Mouse (Mus musculus) embryo, embryonic 10 days (tissue): ENCODE data around the gene Nrl.

Experiments
- DNase-seq: peaks from one replicate; pipeline ENCODE4 v3.0.0-alpha.2; 2015; ENCODE audit warnings: low spot score

The Nrl gene

DNA sequence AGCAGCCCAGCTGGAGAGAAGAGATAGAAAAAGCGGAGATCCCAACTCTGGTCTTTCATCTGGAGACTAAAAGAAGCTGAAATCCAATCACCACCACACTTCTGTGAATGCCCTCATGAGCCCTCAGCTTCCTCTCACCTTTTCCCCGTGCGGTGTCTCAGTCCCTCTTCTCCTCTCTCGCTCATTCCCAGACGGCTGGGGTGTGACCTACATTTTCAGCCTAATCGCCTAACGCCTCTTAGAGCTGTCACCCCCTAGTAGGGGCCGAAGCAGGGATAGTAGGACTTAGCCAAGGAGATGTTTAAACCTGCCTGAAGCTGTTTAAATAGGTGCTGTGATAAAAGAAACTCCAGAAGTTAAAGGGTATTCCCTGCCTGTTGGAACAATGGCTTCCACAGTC, at the start of gene Nrl:
Gene Nrl (minus strand): TSS at position 197 of the 400 bp plus-strand sequence.
- no peak for DNase-seq

DNA sequence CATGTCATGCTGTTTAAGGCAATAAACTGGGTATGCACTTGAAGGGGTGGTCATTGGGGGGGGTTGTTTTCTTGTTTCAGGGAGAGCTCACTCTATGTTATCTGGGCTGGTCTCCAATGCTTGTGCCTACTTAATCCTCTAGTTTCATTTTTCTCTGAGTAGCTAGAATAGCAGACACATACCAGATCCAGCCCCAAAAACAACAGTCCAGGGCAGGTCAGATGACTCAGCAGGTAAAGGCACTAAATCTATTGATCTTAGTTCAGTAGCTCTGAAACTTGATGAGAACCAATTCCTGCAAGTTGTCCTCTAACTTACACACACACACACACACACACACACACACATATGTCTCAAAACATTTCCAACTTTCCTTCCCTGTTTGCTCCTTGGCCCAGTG, 47.0 kb upstream of the Nrl start:
- DNase-seq: no peak

DNA sequence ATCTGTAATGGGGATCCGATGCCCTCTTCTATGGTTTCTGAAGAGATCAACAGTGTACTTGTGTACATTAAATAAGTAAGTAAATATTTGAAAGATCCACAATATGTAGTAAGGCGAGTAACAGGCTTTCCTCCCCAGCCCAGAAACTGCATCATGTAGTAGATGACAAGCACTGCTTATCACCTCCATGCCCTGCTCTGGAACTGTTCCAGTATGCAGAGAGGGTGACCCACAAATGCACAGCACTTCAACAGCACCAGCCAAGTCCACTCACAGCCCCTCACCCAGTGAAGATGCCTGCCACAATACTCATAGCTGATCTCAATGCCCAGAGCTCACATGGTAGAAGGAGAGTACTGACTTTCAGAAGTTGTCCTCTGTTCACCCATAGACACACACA, 45.8 kb upstream of the Nrl start:
- DNase-seq: no peak

DNA sequence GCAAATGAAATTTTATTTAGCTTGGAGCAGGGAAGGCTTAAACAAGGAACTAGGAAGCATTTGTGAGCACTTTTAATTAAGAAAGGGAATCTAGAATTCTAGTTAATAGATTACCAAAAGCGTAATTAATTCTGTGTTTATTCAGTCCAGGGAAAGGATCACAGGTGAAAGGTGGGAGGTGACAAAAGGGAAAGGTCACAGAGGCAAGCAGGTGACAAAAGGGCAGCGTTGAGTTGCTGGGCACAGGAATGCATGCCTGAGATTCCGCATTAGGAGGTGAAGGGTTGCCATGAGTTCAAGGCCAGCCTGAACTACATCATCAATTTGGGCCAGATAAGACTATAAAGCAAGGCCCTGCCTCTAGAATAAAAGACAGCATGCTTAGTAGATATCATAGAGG, 42.7 kb upstream of the Nrl start:
- DNase-seq: no peak

DNA sequence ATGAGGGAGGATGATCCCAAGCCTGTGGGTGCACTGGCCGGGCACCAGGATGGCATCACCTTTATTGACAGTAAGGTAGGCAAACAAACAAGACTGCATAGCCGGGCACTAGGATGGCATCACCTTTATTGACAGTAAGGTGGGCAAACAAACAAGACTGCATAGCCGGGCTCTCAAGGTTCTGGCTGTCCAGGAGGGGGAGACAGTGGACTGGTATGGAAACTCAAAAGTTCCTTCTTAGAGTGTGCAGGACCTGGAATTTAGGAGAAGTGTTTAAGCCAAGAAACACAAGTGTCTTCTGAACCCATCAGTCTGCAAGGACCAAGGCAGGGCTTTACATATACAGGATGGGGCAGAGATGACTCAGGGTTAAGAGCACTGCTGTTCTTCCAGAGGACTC, 41.0 kb upstream of the Nrl start:
- no peak for DNase-seq

DNA sequence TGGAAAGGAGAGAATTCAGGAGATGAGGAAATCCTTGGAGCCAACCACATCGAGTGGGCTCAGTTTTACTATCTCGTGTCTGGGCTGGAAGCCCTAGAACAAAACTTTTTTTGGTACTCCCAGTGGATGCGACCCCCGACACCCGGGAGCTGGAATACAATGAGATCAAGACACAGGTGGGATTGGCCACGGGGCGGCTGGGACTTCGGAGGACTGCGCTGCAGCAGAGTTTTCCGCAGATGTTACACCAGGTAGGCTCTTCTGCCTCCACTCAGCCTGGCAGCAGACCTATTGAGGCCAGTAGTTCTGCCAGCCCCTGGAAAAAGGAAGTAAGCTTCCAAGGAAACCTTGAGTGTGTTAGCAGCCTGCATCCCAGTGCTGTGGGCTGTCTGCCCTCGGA, 38.5 kb upstream of the Nrl start:
- no peak for DNase-seq

DNA sequence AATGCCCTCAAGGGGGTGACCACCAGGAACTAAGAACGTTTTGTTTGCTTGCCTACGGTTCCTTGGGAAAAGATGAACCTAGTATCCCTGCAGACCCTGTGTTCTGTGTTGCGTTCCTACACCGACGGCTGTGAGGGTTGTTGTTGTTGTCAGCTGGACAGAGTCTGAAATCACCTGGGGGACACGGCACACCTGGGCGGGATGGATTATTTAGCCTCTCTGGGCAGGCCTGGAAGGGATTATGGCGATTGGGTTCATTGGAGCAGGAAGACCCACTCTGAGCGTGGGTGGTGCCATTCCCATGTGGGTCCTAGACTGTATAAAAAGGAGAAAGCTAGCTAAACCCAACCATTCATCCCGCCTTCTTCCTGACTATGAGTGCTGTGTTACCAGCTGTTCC, 37.1 kb upstream of the Nrl start:
- DNase-seq: no peak

DNA sequence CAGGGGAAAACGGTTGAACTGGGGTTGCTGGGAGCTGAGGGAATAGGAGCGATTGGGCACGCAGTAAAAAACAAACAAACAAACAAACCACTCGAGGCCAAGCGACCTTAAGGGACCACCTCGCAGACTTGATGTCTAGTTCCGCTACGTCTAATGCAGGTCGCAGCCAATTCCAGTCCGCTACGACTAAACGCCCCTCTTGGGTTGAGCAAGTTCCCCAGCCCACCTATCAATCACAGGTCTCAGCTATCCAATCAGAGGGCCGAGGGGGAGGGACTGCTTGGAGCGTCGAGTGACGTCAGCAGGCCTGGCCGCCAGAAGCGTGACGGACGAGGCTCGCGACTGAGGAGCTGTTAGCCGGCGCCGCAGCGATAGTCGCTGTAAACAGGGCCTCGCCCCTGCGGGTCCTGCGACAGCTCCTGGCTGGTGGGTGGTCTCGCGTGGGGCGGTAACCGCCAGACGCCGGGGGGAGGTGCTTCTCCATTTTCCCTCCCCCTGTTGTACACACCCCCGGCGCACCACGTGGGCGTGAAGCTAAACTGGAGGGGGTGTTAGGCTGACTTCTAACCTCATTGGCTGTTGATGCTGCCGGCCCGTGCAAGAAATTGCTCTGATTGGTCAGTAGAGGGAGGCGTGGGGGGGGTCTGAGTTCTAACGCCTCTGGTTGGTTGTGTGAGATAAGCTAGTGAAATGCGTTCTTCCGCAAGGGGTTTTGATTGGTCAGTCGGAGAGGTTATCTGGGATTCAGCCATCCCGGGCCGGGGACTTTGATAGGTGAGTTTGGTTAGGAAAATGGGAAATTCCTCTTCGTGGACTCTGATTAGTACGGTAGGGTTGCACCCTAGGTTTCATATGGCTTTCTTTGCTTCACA, 35.7 kb upstream of the Nrl start, which contains the start of gene A730061H03Rik:
Gene A730061H03Rik (minus strand): TSS at position 205 of the 872 bp plus-strand sequence.
- peak; percentile 98 for DNase-seq

DNA sequence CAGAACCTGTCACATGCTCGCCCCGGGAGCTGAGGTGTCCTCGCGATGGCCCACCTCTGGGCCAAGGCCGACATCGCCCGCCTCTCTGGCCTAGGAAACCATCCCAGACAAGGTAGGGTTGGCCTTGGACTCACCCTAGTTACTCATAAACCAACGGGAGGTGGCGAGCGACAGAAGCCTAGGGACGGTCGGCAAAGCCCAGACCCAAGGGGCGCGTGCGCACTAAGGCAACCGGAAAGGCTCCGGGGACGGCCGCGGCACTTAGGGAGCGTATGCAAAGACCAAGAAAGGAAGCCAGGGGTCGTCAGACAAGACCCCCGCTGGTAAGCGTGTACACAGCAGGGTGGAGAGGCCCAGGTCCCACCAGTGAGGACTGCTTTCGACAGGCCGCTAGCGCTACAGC, 35.0 kb upstream of the Nrl start, which contains the start of gene Dcaf11:
Gene Dcaf11 (plus strand): TSS at position 208 of the 403 bp plus-strand sequence.
- DNase-seq: peak; percentile 97

DNA sequence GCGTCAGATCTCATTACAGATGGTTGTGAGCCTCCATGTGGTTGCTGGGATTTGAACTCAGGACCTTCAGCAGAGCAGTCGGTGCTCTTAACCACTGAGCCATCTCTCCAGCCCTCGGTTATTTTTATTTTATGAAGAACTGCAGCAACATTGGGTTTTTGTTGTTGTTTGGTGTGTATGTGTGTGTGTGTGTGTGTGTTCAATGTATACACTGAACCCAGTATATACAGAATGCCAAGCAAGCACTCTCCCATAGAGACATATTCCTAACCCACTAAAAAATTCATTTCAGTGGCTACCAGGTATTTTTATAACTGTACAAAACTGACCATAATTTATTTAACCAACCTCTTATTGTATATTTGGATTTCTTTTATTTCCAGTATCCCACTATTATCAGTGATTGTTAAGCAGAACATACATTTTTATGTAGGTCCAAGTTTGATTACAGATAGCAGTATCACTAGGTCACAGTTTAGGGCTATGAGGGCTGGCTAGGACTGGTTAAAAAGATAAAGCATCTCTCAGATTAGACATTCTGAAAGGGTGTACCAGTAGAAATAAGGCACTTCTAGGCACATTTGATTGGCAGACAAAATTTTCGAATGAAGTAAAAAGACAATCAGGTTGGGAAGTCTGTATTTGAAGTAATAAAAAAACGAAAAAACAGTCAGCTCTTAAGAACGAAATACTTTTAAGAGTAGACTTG, 34.1 kb upstream of the Nrl start:
- DNase-seq: no peak

DNA sequence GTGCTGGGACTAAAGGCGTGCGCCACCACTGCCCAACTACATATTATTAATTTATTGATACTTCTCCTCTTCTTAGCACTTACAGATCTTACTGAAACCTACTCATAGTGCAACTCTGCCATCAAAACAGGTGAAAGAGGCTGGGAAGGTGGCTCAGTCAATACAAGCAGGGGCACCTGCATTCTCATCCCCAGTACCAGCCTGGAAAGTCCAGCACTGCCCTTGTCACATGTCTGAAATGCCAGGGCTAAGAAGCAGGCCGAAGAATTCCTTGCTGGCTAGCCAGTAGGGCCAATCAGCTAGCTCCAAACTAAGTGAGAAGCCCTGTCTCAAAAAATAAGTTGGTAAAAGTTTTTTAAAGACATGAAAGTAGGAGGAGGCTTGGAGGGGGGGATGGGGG, 32.8 kb upstream of the Nrl start:
- no peak for DNase-seq

DNA sequence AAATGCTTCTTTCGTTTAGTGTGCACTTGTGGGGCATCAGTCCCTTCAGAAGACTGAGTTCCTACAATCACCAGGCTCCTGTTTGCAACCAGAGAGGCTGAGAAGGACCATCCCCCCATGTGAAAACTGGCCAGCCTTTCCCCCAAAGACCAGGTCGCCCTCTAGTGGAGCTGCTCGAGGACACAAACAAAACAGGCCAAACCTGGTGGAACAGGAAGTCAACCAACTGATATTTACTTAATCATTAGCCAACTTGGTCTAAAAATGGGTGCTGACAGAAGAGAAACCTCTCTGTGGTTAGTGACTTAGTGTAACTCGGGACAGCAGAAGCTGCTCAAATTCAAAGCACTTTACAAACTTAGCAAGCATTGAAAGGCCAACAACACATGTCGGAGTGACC, 32.2 kb upstream of the Nrl start:
- peak; percentile 84 for DNase-seq

DNA sequence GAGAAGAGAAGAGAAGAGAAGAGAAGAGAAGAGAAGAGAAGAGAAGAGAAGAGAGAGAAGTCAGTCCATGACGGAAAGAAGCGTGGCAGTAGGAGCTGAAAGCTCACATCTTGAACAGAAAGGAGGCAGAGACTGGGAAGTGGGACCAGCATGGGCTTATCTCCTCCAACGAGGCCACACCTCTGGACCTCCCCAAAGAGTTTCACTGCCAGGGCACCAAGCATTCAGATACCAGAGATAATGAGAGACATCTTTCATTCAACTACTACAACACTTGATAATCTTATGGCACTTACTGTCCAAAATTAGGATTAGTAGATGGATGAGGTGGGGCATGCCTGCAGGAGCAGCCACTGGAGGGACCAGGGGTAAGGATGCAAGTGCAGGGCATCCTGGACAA, 31.0 kb upstream of the Nrl start:
- no peak for DNase-seq

DNA sequence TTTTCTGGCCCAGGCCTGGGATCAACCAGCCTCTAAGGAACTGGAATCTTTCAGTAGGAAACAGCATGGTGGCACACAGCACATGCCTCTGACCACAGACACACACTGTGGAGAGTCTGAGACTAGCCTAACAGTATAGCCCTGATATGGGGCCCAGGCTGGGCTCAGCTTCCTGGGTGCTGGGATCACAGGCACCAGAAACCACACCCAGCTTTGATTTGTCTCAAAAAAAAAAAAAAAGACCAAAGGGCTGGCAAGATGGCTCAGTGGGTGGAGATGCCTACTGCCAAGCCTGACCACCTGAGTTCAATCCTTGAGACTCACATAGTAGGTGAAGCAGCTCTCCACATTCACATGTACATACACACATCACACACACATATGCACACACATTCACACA, 29.9 kb upstream of the Nrl start:
- DNase-seq: no peak

DNA sequence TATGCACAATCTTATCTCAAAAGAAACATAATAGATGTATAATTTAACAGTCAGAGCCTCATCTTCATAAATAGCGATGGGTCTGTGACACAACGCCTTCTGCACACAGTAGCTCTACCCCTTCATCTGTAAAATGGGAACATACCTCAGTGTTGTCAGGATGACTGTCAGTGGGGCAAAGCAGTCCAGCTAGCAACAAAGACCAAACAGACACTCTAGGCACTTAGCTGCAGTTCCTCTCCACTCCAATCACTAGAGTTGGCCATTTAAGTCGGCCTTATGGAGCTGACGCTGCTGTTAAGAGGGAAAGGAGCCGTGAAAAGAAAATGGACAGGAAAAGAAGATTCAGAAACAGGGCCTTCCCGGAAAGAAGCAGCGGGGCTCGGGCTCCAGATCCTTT, 27.0 kb upstream of the Nrl start:
- DNase-seq: no peak

DNA sequence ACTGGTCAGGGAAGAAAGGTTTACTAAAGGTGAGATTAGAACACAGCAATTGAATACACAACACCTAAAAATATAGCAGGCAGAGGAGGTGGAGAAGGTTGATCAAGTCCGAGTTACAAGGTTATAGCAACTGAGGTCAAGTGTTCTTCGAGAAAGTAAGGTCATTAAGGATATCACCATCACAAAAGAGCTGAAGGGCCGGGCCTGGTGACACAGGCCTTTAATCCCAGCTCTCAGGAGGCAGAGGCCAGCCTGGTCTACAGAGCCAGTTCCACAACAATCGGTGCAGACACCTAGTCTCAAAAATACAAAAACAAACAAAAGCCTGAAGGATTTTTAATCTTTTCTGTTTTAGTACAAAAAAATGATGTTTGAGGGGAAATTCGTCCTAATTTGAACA, 26.6 kb upstream of the Nrl start:
- DNase-seq: no peak

DNA sequence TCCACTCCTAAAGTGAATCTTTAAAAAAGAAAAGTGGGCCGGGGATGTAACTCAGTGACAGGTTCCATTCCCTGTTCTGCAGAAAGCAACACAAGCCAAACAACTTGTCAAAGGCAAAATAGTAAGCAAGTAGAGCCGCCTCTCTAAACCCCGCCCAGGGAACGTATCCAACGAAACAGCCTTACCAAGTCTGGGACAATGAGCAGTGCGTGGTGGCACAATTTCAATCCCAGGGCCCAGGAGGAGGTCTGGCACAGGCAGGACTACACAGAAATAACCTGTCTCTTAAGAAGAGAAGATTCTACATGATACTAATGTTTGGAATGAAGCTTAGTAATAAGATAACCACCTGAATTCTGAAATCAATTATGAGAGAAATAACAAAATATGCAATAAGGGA, 25.4 kb upstream of the Nrl start:
- DNase-seq: no peak

DNA sequence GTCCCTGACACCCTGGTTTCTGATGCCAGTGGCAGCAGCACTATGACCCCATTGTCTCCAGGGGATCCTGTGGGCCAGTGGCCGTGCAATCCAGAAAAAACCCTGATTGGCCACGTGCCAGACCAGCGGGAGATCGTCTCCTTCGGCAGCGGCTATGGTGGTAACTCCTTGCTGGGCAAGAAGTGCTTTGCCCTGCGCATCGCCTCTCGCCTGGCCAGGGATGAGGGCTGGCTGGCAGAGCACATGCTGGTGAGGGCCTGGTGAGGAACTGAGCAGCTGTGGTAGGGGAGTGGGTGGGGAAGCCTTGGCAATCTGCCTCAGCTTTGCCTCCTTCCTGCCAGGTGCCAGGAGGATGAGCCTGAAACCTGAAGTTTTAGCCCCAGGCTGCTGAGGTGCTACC, 19.6 kb upstream of the Nrl start:
- DNase-seq: no peak

DNA sequence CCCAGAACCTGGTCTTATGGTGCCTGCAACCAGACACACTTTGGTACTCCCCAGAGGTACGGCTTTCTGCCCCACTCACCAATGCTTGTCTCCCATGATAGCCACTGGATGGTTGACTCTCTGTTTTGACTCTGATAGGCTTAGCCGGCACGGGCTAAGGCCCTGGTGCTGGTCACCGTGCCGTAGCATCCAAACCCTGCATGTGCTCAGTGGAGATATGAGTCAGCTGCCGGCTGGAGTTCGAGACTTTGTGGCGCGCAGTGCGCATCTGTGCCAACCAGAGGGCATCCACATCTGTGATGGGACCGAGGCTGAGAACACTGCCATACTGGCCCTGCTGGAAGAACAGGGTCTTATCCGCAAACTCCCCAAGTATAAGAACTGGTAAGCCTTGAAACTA, 17.5 kb upstream of the Nrl start:
- no peak for DNase-seq

DNA sequence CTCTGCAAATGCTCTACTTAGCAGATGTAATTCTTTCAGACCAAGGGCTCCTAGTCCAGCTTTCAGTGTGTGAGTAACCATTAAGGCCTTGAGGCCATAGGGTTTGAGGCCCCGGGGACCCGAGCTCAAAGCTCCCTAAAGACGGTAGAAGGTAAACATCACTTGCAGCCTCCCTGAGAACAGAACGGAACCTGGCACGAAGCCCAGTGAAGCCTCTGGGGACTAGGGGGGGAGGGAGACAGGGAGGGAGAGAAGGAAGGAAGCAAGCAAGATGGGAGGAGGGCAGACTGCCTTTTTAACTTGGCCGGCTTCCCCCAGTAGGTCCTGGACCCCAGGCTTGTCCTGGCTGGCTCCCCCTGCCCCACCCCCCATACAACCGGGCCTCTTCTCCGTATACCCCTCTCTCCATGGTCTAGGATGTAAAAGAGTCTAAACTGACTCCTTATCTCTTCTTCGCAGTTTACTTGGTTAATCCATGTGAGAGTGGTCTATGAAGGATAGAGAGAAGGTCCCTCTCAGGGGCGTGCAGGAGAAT, 16.1 kb upstream of the Nrl start:
- DNase-seq: no peak

DNA sequence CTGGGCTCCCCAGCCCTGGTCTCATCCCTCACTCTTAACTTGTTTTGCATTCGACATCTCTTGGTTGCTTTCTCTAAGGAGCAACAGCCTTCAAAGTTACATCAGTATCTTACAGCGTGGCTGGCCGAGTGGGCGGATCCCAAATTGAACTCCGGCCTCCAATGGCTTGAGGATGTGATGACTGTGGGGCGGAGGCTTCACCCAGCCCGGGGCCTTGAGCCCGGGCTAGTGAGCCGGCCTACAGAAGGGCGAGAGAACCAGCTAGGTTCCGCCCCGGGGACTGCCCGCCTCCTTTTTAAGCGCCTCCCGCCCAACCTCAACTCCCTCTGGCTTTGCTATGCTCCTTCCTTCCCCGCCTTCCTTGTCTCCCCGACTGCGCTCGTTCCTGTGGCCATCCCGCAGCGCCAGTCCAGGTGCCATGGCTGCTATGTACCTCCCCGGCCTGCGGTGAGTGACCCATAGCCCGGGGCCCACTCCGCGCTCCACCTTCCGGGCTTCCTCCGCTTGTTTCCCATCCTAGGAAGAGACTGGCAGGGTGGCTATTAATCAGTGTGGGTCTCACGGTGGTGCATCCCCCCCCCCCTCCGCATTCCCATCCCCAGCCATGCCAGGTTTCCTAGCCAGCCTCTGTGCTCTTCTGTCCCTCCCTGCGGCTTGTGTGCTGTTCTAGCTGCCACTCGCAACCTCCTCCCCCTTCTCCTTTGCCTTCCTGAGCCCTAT, 15.4 kb upstream of the Nrl start, which contains the start of gene Pck2:
Gene Pck2 (plus strand): TSS at position 200 of the 720 bp plus-strand sequence.
- DNase-seq: peak; percentile 91

DNA sequence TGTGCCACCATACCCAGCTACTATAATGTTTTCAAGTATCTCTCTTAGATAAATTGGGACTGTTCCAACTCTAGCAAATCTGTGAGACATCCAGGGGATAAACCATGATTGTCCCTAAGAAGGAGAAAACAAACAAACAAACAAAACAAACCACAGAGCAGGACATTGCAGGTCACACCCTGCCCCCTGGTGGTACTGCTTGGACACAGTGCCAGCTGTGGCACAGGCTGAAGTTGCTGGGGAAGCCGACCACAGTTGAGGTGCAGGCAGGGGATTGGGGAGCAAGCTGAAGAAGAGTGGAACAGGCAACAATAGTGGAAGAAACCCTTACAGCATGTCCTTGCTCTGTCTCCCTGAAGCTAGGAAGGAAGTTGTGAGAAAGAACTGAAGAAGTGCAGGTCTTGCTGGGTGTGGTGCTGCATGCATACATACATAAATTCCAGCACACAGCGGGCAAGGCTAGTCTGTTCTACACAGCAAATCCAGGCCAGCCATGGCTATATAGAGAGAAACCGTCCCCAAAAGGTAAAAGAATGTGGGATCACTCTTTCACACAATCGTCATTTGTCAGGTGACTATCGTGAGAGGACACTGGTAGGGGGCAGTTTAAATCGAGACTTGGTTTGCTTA, 11.4 kb upstream of the Nrl start:
- peak; percentile 61 for DNase-seq
